Mouse (Mus musculus): ENCODE data around the gene Hmgcl. TPM values are rescaled to one million over a fixed set of nuclear protein-coding genes. Genes with fewer than 3 reads are reported as not detected.
"Not testable (repeated sequence)": the region's sequence is repeated elsewhere in the genome, so short reads cannot be mapped to it uniquely, and the experiment has no call there.

Gene Hmgcl
- polyA plus RNA-seq, 2 experiments from 2014 or later = 73.7 to 104 TPM

DNA sequence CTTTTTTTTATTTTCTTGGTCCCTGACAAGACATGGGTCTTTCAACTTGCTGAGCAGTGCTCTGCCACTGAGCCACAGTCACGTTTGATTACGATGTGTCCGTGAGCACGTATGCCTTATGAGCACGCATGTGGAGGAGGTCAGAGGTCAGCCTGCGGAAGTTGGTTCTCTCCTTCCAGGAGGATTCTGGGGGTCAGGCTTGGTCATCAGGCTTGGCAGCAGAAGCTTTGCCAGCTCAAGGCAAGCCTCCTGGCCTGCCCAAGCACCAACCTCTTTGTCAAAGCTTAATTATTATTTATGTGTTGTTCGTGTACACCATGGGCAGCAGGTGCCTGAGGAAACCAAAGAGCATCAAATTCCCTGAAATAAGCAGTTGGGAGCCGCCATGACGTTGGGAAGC is 17.9 kb upstream of the Hmgcl start:
- no peak for ATAC-seq

DNA sequence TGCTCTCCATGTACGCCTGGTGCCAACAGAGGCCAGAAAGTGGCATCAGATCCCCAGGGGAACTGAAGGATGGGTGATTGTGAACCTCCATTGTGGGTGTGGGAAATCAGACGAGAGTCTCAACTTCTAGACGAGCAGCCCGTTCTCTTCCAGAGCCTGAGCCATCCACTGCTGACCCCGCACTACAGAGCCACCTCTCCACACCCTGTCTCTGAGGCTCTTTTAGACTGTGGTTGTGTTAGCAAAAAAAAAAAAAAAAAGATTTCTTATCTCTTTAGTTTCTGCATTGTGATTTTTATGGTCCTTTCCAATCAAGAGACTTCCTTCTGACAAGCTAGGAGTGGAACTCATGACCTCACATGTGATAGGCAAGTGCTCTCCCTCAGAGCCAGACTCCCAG is 16.8 kb upstream of the Hmgcl start:
- ATAC-seq = no peak

DNA sequence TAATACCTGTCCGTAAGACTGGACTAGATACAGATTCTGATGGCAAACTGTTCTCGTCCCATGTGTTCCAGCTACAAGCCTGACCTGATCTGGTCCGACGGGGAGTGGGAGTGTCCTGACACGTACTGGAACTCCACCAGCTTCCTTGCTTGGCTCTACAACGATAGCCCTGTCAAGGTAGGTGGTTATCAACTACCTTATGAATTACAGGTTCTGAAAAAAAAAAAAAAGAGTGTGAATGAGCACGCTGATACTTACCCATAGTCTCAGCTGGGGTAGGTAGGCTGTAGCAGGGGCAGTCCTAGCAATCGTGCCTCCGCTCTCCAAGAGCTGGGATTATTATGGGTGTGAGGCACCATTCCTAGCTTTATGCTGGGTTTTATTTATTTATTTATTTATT is 16.4 kb upstream of the Hmgcl start:
- no peak for ATAC-seq

DNA sequence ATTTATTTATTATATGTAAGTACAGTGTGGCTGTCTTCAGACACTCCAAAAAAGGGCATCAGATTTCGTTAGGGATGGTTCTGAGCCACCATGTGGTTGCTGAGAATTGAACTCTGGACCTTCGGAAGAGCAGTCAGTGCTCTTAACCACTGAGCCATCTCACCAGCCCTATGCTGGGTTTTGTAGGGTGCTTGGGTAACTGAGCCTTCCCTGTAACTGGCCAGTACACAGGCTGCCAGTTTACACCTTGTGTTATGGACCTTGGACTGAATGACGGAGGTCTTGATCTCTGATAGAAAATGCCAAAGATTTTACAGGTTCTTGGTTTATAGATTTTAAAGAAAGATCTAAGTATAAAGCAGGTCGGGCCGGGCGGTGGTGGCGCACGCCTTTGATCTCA is 16.0 kb upstream of the Hmgcl start:
- no peak for ATAC-seq

DNA sequence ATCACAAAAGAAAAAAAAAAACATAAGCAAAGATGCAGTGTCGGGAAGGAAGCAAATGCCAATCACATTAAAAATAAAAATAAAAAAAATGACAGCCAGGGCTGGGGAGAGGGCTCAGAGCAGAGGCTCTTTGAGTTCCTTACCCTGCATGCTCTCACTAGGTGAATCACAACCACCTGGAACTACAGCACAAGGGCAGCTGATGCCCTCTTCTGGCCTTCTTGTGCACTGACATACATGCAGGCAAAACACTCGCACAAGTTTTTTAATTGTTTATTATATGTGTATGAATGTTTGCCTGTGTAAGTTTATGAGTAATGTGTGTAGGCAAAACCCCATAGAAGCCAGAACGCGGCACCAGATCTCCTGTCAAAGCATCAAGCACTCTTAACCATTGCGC is 14.4 kb upstream of the Hmgcl start:
- peak; percentile 56 for ATAC-seq

DNA sequence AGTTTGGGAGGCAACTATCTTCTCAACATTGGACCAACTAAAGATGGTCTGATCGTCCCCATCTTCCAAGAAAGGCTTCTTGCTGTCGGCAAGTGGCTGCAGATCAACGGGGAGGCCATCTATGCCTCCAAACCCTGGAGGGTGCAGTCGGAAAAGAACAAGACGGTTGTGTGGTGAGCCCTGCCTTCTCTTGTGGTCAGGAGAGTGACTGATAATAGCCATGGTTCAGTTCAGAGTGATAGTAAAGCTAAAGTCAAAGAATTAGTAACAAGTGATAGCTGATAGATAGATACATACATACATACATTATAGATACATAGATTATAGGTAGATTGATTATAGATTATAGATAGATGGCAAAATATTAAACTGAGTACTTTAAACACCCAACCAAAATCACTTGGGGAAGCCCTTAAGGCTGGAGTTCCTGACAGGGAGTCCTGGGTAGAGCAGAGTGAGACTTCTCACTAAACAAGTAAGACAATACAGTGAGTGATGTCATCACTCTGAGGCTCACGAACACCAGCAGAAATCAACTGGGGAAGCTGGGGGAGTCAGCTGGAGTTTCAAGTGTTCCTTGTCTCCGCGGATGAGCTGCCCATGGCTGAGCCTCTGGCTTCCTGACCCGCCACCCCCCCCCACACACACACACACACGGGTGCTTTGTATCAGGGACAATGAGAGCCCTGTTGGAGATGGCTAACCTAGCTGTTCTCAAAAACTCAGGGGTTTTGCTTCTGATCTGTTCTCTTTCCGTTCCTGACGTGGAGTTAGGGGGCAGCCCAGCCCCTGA is 11.3 kb upstream of the Hmgcl start:
- ATAC-seq = no peak

DNA sequence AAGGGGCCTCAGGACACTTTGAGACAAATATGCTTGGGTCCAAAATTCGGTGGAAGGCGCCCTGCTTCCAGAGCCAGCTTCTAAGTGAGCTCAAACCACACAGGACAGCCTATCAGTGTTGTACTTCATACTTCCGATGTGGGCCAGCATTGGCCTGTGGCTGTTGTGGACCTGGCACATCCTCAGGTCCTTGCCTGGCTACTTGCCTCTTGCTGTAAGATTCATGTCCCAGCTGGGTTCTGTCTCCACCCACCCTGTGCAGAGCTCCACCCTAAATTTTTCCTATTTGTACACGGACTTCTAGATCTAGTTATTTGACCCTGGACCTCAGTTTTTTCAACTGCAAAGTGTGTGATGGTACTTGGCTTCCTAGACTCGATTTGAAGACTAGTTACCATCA is 10.7 kb upstream of the Hmgcl start:
- ATAC-seq = no peak

DNA sequence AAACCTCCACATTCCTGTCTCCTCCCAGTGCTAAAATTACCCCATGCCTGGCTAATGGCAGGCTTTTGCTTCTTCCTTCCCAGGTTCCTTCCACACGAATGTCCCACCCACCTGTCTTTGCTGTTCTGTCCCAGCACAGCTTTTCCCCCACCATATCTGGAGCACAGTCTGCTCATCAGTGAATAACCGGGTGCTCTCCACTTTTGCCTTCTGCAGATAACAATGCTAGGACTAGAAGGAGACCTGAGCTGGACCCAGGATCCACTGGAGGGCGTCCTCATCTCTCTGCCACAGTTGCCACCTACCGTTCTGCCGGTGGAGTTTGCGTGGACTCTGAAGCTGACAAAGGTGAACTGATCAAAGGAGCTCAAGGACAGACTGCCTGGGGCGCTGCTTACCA is 7.4 kb upstream of the Hmgcl start:
- no peak for ATAC-seq

DNA sequence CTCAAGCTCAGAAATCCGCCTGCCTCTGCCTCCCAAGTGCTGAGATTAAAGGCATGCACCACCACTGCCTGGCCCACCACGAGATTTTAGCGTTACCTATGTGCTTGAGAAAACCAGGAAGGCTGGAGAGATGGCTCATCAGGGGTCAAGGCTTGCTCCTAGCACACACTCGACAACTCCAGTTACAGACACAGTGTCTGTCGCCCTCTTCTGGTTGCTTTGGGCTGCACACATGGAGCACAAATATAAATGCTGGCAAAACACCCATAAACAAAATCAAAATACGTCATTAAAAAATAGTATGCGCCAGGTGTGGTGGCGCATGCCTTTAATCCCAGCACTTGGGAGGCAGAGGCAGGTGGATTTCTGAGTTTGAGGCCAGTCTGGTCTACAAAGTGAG is 5.2 kb upstream of the Hmgcl start:
- not testable (repeated sequence) for ATAC-seq

DNA sequence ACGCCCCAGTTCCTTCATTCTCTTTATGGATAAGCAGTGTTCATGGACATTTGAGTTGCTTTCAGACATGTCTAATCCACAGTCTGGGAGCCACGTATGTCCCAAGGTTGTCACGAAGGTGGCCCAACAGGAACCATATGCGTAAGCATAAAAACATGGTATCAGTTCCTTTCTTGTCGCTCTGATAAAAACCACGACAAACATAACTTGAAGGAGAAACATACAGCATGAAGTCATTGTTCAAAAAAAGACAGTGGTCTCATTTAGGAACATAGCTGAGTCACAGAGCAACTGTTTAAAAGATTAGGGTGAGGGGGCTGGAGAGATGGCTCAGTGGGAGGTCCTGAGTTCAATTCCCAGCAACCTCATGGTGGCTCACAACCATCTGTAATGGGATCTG is 4.1 kb upstream of the Hmgcl start:
- ATAC-seq = no peak

DNA sequence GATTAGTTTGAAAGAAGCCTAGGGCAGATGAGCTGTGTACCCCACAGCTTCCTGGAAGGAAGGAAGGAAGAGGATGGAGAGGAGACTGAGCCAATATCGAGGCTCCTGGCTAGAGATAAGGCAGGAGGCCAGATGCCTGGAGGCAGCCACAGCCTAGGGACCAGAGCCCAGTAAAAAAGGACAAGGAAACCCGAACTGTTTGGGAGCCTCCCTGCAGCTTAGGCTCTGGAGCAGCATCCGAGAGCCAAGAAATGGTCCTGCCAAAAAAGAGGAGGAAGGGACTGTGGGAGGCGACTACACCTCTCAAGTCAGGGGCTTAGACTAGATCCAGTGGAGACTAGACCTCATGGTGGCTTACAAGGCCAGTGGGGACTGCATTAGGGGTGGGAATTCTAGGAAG is 2.9 kb upstream of the Hmgcl start:
- no peak for ATAC-seq

DNA sequence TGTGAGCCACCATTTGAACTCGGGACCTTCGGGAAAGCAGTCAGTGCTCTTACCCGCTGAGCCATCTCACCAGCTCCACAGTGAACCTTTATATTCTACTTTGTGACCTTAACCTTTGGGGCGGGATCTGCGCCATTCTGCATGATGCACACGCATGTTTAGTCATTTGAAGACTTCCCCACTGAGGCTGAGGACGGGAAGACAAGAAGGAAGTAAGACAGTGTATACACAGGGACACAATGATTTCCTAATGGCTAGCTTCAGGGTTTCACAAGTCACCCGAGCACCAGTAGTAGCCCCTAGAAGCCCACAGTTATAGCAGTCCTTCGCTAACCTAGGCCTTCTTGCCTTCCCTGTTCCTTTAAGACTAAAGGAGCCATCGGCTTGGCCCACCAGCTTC is 542 bp upstream of the Hmgcl start:
- no peak for ATAC-seq

DNA sequence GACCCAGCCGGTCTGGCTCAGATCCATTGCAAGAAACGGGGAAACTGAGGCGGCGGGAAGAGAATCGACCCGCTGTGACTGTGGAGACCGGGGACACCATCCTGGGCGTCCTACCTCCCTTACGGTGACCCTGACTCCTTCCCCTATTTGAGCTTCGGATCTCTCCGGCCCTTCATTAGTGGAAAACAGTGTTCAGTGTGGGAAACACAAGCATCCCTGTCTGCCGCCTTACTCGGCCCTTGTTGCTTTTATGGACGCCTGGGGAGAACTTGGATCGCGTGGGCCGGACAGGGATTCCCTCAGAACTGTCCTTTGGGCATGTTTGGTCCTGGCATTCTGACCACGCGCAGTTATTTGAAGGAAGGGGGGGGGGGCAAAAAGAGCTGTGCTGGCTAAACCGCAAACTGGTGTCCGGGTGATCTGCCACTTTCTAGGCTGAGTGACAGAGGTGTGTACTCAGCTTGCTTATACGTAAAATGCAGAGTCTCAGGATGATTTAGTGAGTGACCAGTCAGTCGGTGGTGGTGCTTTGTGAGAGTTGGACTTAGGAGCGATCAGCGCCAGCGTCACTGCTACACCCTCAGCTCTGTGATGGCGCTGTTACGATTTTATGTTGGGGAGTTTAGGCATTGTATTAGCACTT is 532 bp downstream of the Hmgcl start:
- peak; percentile 32 for ATAC-seq

DNA sequence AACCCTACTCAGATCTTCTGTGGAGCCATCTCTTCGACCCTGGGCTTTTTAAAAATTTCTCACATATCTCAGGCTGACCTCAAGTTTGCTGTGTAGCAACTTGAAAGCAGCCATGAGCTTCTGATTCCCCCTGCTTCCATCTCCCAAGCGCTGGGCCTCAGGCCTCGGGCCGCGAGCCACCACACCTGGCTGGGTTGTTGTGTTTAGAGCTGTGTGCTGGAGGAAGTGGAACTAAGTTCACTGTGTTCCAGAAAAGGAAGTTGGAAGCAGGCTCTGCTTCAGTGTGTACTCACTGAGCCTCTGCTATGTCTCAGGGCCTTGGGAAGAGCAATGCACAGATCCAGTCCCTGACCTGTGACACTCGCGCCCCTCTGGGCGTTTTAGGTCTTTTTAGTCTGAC is 1.9 kb downstream of the Hmgcl start:
- no peak for ATAC-seq

DNA sequence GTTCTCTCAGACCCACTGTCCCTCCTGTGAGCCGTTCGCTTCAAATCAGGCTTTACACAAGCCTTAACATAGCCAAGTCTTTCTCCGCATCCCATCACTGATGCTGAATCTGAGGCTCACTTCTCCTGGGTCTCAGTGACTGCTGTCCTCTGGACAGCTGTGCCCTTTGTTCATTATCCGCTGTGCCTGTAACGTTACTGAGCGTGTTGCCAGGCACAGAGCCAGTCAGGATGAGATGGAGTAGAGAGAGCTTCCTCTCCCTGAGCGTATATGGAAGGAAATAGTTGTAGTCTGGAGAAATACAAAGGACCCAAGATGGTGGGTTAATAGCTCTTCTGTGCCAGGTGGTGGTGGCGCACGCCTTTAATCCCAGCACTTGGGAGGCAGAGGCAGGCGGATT is 3.2 kb downstream of the Hmgcl start:
- ATAC-seq = no peak

DNA sequence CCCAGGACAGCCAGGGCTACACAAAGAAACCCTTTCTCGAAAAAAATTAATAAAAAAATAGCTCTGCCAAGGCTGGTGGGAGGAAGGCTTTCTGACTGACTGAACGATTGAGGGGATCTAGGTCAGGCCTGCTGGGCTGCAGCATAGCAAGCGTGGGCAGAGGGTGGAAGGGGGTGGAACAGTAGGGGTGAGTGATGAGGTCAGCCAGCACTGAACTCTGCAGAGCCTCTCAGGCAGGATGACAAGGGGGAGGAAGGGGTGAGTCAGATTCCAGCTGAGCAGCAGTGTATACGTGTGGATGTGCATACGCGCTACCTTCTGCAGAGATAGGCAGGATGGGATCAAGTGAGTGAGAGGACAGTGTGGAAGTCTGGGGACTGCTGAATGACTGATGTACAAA is 3.7 kb downstream of the Hmgcl start:
- ATAC-seq = no peak

DNA sequence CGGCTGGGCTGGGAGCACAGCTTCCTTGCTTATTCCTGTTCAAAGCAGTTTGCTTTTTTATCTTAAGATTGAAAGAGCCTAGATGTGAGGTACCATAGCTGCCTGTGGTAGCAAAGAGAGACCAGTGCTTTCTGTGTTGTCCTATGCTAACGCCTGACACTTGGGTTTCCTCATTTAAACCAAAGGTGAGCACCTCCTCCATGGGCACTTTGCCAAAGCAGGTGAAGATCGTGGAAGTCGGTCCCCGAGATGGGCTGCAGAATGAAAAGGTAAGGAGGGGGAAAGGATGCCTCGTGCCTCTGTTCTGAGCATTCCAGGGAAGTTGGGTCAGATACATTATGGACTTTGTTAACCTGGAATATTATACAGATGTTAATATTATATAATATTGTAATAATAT is 4.1 kb downstream of the Hmgcl start:
- no peak for ATAC-seq

DNA sequence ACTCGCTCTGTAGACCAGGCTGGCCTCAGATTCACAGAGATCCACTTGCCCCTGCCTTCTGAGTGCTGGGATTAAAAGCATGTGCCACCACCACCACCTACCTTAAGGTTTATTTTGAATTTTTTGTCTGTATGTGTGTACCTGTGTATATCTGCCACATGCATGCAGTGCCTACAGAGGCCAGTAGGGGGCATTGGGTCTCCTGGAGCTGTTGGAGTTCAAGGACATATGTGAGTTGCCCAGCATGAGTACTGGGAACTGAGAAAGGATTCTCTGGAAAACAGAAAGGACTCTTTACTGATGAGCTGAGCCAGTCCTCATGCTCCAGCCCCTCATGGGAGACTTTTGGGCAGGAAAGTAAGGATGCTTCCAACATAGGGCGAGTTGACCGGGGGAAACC is 5.3 kb downstream of the Hmgcl start:
- no peak for ATAC-seq

DNA sequence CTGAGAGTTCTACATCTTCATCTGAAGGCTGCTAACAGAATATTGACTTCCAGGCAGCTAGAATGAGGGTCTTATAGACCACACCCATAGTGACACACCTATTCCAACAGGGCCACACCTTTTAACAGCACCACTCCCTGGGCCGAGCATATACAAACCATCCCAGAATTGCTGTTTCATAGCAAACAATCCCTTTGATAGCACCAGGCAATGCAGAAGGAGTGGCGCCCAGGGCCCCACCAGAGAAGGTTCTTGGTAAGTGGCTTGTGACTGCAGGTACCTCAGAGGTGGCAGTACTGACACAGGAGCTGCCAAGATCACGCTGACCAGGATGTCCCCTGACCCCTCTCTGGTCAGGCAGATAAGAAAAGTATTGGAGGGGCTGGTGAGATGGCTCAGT is 6.9 kb downstream of the Hmgcl start:
- ATAC-seq = no peak

DNA sequence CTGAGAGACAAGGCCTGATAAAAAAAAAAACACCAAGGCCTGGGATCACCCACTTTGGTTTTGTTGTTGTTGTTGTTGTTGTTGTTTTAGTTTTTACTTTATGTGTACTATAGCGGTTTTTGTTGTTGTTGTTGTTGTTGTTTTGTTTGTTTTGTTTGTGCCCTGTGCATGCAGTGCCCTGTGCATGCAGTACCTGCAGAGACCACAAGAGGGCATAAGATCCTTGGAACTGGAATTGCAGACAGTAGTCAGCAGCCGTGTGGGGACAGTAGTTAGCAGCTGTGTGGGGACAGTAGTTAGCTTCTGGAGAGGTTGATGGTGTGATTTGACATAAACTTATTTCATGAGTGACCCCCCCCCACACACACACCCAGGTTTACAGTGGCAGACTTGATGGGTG is 8.0 kb downstream of the Hmgcl start:
- peak; percentile 84 for ATAC-seq

DNA sequence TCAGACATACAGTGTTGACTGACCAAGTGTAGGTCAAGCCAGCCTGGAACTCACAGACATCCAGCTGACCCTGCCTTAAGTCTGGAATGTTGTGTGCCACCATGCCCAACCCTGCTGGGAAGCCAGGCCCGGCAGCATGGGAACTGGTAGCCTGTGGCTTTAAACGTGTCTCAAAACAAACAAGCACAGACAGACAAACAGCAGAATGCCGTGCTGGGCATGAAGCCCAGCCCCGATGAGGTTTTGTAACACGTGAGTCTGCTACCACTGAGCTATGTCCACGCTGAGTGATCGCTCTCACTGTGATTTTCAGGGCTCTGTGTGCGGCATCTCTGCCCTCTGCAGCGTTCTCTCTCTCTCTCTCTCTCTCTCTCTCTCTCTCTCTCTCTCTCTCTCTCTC is 9.6 kb downstream of the Hmgcl start:
- ATAC-seq = no peak

DNA sequence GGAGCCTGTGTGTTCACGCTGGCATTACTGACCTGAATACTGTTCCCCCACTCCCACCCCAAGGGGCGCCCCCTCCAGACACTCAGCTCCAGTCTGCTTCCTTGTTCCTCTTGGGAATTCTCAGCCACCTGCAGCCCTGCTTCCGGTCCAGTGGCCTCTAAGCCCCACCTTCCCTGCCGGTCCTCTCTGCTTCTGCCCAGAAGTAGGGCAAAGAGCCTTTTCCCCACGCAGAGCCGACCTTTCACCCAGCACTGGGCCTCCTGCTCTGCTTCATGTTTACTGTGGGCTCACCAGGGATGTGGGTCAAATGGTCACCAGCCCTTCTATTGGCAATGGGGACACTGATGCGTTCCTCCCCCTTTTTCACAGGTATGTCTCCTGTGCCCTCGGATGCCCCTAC is 12.1 kb downstream of the Hmgcl start:
- no peak for ATAC-seq

DNA sequence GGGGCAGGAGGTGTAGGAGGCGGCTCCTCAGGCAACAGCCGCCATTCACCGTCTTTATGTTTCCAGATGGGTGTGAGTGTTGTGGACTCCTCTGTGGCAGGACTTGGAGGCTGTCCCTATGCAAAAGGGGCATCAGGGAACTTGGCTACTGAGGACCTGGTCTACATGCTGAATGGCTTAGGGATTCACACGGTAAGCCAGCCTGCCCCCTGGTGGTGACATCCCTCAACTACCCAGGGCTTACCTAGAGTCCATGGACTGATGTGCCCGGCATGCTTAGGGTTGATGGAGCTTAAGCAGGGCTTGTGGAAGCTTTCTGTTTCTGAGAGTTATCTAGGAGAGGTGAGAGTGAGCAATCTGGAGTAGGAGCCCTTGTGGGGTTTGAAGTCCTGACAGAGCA is 14.5 kb downstream of the Hmgcl start:
- peak; percentile 46 for ATAC-seq

DNA sequence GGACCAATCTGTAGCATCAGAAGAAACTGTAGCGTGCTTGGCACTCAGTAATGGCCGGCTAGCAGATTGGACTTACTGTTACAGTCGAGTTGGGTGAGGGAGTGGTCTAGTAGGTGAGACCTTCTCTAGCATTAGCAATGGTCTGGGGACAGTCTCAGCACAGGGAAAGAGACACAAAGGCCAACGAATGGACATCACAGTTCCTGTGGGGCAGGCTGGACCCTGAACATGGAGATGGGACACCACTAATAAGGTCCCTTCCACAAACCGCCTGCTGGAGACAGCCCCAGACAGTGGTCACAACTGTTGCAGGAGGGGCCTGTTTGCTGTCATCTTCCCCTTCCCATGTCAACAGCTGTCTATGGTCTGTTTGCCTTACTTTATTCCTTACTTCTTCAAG is 15.5 kb downstream of the Hmgcl start:
- ATAC-seq = no peak

DNA sequence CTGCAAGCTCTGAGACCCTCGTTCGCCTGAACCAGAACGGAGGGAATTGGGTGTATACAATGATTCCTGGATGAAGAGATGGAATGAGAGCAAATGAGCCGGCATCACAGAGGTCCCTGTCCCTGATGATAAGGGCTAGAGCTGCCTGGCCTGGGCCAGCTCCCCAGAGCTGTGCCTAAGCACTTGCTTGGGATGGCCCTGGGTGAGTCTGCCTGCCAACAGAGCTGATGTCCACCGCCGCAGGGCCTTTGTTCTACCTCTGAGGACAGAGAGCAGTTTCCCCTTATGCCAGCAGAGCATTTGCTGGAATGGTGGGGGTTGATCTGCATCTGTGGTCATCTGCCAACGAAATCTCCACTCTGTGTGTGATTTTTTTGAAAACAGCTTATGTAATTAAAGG is 15.9 kb downstream of the Hmgcl start:
- ATAC-seq = no peak
